Mouse (Mus musculus) CH12.LX (cell line): Measurements from ENCODE around the gene Itga2b.

Experiments used
- CHD2 ChIP-seq: IDR thresholded peaks from 2 replicates; pipeline ENCODE4 v1.6.1; 2011; ENCODE audit warnings: low read length, improper control_type of control experiment
- CTCF ChIP-seq, 2 experiments: IDR thresholded peaks in 1 of 2; conservative IDR thresholded peaks in 1 of 2; 2 replicates each; pipeline ENCODE4 v1.5.1; 2011 to 2012; ENCODE audit warnings: low read depth in 2 of 2, low read length in 2 of 2, improper control_type of control experiment in 1 of 2, inconsistent platforms in 1 of 2, mild to moderate bottlenecking in 1 of 2, moderate library complexity in 1 of 2
- ELF1 ChIP-seq: IDR thresholded peaks from 2 replicates; pipeline ENCODE4 v1.6.1; 2014; ENCODE audit warnings: low read depth, mild to moderate bottlenecking, inconsistent platforms, low read length, improper control_type of control experiment
- EP300 ChIP-seq: IDR thresholded peaks from 2 replicates; pipeline ENCODE4 v1.6.1; 2011; ENCODE audit warnings: low read length, improper control_type of control experiment
- ETS1 ChIP-seq: conservative IDR thresholded peaks from 2 replicates; pipeline ENCODE4 v1.6.1; 2012; ENCODE audit warnings: low read depth, mild to moderate bottlenecking, inconsistent platforms, low read length, improper control_type of control experiment, moderate library complexity
- MAX ChIP-seq: IDR thresholded peaks from 2 replicates; pipeline ENCODE4 v1.6.1; 2011; ENCODE audit warnings: low read length, improper control_type of control experiment
- POLR2A ChIP-seq: IDR thresholded peaks from 2 replicates; pipeline ENCODE4 v1.6.1; 2011; ENCODE audit warnings: low read depth, mild to moderate bottlenecking, improper control_type of control experiment, low read length
- RAD21 ChIP-seq: IDR thresholded peaks from 2 replicates; pipeline ENCODE4 v1.6.1; 2011; ENCODE audit warnings: low read depth, mild to moderate bottlenecking, low read length, improper control_type of control experiment, moderate library complexity
- SMC3 ChIP-seq: IDR thresholded peaks from 2 replicates; pipeline ENCODE4 v1.6.1; 2011; ENCODE audit warnings: low read depth, low read length, improper control_type of control experiment
- TBP ChIP-seq: conservative IDR thresholded peaks from 2 replicates; pipeline ENCODE4 v1.6.1; 2011; ENCODE audit warnings: low read depth, low read length, improper control_type of control experiment
- ZNF384 ChIP-seq: IDR thresholded peaks from 2 replicates; pipeline ENCODE4 v1.6.1; 2012; ENCODE audit warnings: low read depth, low read length, improper control_type of control experiment, inconsistent platforms

GRCm38 (mm10) chr11:102487901-102488300 lies 18.0 kb upstream of the Itga2b start:
- no peak for TF ChIP-seq POLR2A
- no peak for TF ChIP-seq CTCF (conservative IDR thresholded peaks at IDR 0.05 in 1 of 2, IDR thresholded peaks at IDR 0.05 in 1 of 2; ENCODE audit: low read depth in 2 of 2, low read length in 2 of 2)
- no peak for TF ChIP-seq ETS1
- no peak for TF ChIP-seq CHD2
- TF ChIP-seq ZNF384, result no peak
- TF ChIP-seq ELF1, result no peak
- TF ChIP-seq RAD21, result no peak
- TF ChIP-seq TBP, result no peak
- TF ChIP-seq MAX, result no peak
- no peak for TF ChIP-seq SMC3
- no peak for TF ChIP-seq EP300
